Mouse (Mus musculus) forelimb bud, embryonic 11.5 days (tissue): Measurements from ENCODE around the gene Slc22a13.
"Not testable (repeated sequence)": the region's sequence is repeated elsewhere in the genome, so short reads cannot be mapped to it uniquely, and the experiment has no call there.

Experiments
- DNase-seq: peaks from one replicate; pipeline ENCODE4 v3.0.0-alpha.2; 2012; ENCODE audit warnings: low read depth, low spot score

The Slc22a13 gene

GRCm38 (mm10) chr9:119208998-119209397 lies at the start of gene Slc22a13:
Gene Slc22a13, minus strand, starts transcription at chr9:119209098.
- no peak for DNase-seq

GRCm38 (mm10) chr9:119258128-119258527 lies 49.2 kb upstream of the Slc22a13 start:
- no peak for DNase-seq

- no peak for DNase-seq
Observed at GRCm38 (mm10) chr9:119256161-119256560, 47.3 kb upstream of the Slc22a13 start.

GRCm38 (mm10) chr9:119255096-119255495 lies 46.2 kb upstream of the Slc22a13 start:
- DNase-seq = no peak

- no peak for DNase-seq
Observed at GRCm38 (mm10) chr9:119254187-119254586, 45.3 kb upstream of the Slc22a13 start.

GRCm38 (mm10) chr9:119247996-119248395 lies 39.1 kb upstream of the Slc22a13 start:
- no peak for DNase-seq

GRCm38 (mm10) chr9:119246826-119247225 lies 37.9 kb upstream of the Slc22a13 start:
- DNase-seq = no peak

- DNase-seq = no peak
Observed at GRCm38 (mm10) chr9:119243981-119244380, 35.1 kb upstream of the Slc22a13 start.

GRCm38 (mm10) chr9:119241169-119241865 lies 32.4 kb upstream of the Slc22a13 start:
- no peak for DNase-seq

GRCm38 (mm10) chr9:119240286-119240997 lies 31.5 kb upstream of the Slc22a13 start:
- DNase-seq = no peak

GRCm38 (mm10) chr9:119239274-119239673 lies 30.4 kb upstream of the Slc22a13 start:
- no peak for DNase-seq

- no peak for DNase-seq
Observed at GRCm38 (mm10) chr9:119238796-119239195, 29.9 kb upstream of the Slc22a13 start.

GRCm38 (mm10) chr9:119231552-119231951 lies 22.7 kb upstream of the Slc22a13 start:
- DNase-seq = no peak

- no peak for DNase-seq
Observed at GRCm38 (mm10) chr9:119230829-119231228, 21.9 kb upstream of the Slc22a13 start.

GRCm38 (mm10) chr9:119220249-119220648 lies 11.4 kb upstream of the Slc22a13 start:
- no peak for DNase-seq

- DNase-seq = no peak
Observed at GRCm38 (mm10) chr9:119219667-119220066, 10.8 kb upstream of the Slc22a13 start.

GRCm38 (mm10) chr9:119215341-119215740 lies 6.4 kb upstream of the Slc22a13 start:
- not testable (repeated sequence) for DNase-seq

GRCm38 (mm10) chr9:119214601-119215000 lies 5.7 kb upstream of the Slc22a13 start:
- DNase-seq = no peak

GRCm38 (mm10) chr9:119212996-119213395 lies 4.1 kb upstream of the Slc22a13 start:
- no peak for DNase-seq

GRCm38 (mm10) chr9:119207113-119207512 lies 1.8 kb downstream of the Slc22a13 start:
- DNase-seq = no peak

- DNase-seq = no peak
Observed at GRCm38 (mm10) chr9:119206666-119207065, 2.2 kb downstream of the Slc22a13 start.

- no peak for DNase-seq
Observed at GRCm38 (mm10) chr9:119205756-119206155, 3.1 kb downstream of the Slc22a13 start.

GRCm38 (mm10) chr9:119203617-119204016 lies 5.3 kb downstream of the Slc22a13 start:
- DNase-seq = no peak
